Mouse (Mus musculus): ENCODE data around the gene Zfp69.
A peak's percentile ranks its signal among the peaks of the same experiment; 100 is the strongest.

Gene Zfp69

DNA sequence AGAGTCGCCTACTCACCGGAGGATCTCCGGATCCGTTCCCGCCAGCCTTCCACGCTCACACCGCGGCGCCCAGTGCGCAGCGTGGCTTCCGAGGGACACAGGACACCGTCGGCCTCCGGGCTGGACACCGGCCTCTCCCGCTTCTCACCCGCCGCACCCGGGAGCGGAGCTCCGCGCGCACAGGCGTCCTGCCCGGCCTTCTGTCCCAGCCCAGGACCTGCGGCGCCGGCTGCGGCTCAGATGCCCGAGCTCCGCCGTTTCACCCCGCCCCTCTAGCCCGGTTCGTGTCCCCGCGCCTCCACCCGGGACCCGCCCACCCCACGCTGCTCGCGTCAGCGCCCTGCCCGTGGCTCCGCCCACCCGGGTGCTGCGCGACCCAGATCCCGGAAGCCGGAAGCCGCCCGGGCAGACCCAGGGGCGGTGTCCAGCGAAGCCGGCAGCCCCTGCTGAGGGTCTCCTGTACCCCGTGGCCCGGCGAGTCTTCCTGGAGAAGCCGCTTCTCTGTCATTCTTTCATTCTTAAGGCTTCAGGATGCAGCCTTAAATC, at the start of gene Zfp69:
TSS of gene Zfp69 (minus strand) at position 272 of the 546 bp plus-strand sequence.
- peak; percentile 83 to 89 for DNase-seq (ENCODE audit: low spot score in 2 of 2)

DNA sequence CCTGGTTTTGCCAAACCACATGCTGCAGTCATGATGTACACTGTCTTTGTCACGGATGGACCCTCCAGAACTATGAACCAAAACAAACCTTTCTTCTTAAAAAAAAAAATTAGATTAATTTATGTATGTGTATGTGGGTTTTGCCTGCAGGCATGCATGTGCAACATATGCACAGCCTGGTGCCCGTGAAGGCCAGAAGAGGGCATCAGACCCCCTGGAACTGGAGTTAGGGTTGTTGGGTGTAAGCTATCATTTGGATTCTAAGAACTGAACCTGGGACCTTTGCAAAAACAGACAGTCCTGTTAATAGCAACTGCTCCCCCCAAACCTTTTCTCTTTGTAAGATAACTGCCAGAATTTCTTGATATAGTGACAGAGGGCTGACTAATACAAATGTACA, 49.5 kb upstream of the Zfp69 start:
- no peak for DNase-seq (ENCODE audit: low spot score in 2 of 2)

DNA sequence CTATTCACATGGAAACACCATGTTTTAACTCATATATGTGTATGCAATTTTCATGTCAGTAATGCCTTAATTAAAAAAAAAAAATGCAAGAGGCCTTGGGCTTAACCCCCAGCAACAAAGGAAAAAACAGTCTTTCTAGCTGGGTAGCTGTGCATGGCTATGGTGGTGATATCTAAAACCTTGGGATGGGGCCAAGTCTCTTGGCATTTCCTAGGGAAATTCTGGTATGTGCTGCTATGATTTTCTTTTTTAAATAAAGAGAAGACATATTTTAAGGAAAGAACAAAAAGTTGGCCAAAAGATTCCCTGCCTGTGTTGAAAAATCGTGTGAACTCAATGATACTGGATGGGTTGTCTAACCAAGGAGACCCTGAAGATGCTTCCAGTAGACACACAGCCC, 44.4 kb upstream of the Zfp69 start:
- DNase-seq (ENCODE audit: low spot score in 2 of 2) = no peak

DNA sequence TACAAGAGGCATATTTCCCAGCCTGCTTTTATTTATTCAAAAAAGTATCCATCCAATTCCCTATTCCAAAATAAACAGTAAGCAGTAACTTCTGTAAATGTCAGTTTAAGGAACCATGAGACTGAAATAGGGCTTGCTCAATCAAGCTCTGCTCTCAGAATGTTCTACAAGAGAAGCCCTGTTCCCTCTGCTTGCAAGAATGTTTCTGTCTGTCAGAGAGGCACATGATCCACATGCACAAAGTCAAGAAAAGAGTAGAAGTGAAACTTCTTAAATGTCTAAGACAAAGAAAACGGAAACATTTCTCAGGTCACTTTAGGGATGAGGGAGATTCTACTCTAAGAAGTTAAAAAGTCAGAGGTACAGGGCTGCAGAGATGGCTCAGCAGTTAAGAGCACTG, 41.5 kb upstream of the Zfp69 start:
- DNase-seq (ENCODE audit: low spot score in 2 of 2) = no peak

DNA sequence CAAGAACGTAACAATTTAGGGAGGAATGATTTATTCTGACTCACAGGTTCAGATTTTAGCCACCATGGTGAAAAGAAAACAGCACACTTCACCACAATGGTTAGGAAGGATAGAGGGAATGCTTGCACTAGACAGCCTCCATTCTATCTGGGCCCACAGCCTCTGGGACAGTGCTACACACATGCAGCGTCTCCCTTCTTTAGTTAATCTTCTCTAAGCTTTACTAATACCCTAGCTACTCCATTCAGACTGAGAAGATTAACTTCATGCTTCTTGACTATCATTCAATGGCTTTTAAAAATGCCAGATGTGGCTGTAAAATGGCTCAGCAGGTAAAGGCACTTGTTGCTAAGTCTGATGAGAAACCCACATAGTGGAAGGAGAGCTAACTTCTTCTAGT, 40.8 kb upstream of the Zfp69 start:
- no peak for DNase-seq (ENCODE audit: low spot score in 2 of 2)

DNA sequence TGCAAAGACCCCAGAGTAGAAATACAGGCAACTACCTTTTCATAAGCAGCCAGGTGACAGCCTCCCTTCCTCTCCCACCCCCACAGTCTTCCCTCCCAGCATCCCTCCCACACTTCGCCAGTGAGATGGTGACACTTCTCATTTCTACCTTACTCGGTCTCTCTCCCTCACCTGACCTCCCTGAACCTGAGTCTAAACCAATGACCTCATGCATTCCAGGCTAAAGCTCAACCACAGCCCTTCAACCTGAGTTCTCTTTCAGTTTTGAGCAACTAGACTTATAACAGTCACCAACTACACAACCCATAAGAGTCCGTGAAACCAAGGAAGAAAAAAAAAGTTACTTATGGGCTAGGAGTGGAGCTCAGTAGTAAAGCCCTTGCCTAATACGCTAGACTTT, 35.8 kb upstream of the Zfp69 start:
- DNase-seq (ENCODE audit: low spot score in 2 of 2) = no peak

DNA sequence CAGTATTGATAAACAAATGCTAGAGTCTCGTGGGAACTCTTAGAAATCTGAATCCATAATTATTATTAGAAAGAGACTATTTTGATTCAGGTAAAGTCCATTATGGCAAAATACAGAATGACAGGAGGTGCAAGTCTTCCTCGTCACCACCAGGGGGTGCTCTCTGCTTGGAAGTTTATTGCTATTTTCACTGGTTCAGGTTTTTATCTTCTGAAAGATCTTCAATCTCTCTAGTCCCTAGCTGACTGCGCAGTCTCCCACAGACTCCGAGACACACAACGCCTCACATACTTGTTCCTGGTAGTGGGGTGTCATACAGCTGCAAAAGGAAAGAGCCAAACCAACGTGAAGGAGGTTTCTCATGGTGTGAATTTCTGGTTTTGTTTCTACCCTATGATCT, 34.9 kb upstream of the Zfp69 start:
- DNase-seq (ENCODE audit: low spot score in 2 of 2) = peak in 1 of 2 experiments; percentile 20

DNA sequence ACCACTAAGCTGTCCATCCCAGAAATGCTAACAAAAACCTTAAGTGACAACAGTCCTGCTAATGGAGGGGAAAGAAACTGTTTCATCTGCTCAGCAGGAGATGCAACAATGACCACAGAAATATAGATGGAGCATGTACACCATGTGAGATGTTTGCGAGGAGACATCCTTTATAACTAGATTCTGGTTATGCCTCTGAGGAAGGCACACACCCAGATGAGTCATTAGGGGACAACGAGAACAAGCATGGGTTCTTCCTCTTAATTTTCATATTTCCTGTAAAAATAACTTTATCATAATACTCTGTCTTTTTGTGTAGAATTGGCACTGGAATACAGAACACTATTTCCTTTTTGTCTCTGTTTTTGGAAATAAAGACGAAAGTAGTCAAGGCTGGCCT, 26.7 kb upstream of the Zfp69 start:
- DNase-seq (ENCODE audit: low spot score in 2 of 2) = no peak

DNA sequence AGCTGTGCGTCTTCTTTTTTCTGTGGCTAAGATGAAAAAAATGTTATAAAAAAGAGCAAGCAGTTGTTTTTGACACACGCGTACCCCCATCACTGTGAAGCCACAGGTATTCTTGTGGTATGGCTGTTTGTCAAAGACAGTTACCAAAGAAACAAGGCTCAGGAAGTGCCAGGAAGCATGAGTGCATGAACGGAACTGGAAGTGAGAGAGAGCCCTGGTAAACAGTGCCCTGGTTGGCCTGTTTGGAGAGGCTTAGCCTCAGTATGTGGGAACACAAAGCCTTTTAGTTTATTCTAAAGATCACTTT, 23.9 kb upstream of the Zfp69 start:
- no peak for DNase-seq (ENCODE audit: low spot score in 2 of 2)

DNA sequence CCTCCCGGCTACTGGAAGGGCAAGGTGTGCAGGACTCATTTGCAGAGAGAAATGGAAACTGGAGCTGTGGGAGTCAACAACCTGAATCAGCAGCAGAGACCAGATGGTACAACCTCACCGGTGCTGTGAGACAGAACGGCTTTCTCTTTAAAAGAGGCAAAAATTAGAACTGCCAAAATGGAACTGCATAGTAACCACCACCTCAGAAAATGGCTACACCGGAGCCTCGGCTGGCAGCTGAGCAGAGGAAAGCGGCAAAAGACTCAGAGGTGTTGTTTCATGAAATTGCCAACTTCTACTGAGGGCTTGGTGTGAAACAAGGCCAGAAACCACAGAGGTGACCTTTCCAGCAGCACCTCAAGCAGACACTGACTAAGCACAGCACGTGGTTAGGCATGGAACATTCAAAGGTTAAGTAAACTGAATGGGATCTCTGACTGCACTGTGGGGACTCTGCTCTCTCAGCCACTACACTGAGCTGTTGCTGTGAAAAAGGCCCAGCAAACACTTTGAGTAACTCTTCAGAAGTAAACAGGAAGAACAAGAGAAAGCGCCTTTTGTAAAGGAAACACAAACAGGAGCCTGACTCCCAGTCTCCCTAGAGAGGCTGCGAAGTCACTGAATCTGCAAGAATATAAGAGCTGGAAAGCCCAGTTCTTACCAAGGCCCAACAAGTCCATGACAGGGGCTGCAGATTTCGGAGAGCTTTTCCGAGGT, 23.4 kb upstream of the Zfp69 start:
- DNase-seq (ENCODE audit: low spot score in 2 of 2) = no peak

DNA sequence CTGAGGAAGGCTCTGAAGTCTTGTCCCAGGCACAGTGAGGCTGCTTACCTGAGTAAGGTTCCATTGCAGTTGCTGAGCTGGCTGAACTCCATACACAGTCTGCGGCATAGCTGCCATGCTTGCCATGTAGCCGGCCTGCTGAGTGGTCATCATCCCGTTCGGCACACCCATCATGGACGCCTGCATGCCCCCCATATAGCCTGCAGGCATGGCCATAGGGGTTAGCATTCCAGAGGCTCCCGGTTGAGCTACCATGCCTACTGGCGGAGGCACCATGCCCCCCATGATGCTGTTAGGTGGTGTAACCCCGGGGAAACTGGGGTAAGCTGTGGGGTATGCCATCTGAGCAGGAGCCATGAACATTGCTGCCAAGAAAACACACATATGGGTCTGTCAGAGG, 20.3 kb upstream of the Zfp69 start:
- DNase-seq (ENCODE audit: low spot score in 2 of 2) = no peak

DNA sequence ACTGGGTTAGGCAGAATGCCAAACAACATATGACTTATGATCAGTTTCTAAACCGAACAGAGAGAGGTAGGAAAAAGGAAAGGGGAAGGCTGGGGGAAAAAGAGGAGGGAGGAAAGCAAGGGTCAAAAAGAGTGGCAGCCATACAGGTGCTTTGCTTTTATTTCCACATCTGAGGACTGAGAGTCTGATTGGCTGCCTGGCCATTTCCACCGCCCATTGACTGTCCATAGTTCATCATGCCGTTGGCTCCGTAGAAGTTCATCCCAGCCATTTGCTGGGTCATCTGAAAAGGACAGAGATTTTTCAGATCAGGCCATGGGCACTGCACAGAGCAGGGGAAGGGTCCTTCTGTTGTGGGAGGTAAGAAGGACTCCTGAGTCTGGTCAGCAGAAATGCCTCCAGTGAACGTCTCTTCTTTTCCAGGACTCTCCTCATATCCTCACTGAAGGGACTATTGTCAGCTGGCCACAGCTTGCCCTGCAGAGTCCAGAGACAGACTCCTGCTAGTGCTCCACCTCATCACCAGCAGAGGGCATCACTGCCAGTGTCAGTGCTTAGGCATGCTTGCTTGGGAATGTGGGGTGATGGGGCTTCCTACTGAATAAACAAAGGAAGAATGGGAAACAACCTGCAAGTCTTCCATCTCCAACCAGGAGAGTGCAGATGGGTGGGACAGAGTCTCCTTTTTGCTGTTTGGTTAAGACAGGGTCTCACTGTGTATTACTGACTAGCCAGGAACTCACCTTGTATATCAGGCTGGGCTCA, 18.1 kb upstream of the Zfp69 start:
- no peak for DNase-seq (ENCODE audit: low spot score in 2 of 2)

DNA sequence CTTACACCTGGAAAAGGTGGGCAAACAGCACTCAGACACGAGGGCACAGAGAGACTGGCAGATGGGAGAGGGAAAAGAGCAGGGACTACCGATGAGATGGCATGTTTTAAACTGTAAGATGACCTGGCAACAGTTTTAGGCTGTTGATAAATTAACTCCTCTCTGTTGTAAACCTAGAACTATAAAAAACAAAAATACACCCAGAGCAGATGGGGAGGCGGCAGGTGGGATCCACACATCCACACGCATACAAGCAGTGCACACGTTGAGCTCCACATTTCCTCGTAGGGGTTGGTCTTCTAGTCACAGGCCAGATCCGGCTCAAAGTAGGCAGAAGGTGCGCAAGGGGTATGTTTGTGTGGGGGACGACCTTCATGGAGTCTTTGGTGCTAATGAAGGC, 17.0 kb upstream of the Zfp69 start:
- no peak for DNase-seq (ENCODE audit: low spot score in 2 of 2)

DNA sequence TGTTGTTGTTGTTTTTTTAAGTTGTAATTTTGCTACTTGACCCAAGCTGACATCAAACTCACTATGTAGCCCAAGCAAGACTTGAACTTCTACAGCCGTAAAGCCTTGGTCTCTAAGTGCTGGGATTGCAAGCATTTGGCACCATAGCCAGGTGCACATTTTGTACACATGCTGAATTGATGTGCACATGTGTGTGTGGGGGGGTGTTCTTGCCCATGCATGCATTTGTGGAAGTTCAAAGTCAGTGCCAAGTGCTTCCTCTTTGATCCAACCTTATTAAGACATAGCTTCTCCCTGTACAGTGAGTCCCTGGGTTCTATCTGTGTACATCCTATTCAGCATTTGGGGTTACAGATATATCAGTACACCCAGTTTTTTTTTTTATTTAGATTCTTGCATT, 4.1 kb upstream of the Zfp69 start:
- DNase-seq (ENCODE audit: low spot score in 2 of 2) = no peak

DNA sequence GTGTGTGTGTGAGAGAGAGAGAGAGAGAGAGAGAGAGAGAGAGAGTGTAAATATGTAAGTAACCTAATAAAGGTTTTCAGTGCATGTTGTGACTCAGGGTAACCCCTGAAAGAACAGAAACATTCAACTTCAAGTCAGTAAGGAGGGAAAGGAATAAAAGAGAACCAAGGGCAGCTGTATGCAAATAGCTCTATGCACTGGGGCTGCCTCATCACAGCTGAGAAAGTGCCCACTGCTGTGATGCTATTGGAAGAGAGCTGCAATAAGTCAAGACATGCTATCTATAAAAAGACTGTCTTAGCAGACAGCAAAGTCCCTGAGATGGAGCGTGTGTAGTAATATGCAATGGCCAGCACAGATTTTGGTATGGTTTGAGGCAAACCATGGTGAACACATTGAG, 2.2 kb upstream of the Zfp69 start:
- DNase-seq (ENCODE audit: low spot score in 2 of 2) = no peak

DNA sequence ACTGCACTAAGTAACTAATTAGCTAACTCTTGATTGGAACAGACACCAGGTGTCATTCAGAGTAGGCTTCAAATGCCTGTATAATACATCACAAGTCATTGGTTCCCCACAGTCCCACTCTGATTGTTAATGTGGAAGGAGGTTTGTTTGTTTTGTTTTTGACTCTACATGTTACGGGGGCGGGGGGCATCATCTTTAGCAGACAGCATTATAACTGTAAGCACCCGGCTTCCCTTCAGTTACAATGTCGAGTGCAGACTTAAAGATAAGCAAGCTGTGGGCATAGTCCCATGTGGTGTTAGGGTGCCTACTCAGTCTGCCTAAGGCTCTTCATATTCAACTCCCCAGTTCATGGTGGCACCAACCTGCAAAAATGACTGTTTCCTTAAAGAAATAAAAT, 1.5 kb upstream of the Zfp69 start:
- DNase-seq (ENCODE audit: low spot score in 2 of 2) = no peak

DNA sequence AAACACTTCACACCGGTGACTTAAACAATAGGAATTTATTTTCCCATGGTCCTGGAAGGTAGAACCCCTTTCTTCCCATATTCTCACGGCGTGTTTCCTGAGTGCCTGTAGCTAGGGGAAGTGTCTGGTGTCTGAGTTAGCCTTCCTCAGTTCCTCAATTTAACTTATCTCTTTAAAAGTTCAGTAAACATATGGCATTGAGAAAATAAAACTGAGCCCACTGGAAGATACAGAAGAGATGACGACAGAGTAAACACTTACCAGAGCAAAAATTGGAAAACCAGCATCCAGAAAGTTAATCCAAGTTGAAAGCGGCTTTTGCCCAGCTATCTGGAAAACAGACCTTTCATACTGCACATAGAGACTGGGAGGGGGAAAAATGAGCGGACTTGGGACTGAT, 664 bp upstream of the Zfp69 start:
- no peak for DNase-seq (ENCODE audit: low spot score in 2 of 2)

DNA sequence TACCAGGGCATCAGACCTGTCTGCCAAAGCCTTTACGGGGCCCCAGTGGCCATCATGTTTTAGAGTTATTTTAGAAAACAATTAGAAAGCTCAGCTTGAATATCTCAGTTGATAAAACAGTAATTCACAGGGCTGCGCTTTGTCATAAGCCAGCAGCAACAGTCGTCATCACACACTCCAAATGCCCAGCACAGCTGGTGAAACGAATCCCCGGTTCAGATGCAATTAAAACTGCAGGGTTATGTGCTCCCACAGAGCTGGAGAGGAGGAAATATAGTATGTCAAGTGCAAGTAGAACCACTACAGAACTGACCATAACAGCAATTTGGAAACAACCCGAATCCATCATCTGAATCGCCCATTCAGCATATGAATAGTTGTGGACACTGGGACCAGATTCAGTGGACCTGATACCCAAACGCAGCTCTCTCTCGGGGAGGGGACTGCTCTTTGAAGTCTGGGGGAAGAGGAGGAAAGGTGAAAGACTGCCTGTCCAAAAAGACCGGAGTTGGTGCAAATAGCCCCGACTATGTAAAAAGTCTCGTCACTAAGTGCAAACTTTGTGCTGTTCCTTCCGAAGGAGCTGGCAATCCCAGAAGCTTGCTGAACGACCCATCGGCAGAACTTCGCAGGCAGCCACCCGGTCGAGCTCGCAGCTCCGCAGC, 604 bp downstream of the Zfp69 start:
- no peak for DNase-seq (ENCODE audit: low spot score in 2 of 2)

DNA sequence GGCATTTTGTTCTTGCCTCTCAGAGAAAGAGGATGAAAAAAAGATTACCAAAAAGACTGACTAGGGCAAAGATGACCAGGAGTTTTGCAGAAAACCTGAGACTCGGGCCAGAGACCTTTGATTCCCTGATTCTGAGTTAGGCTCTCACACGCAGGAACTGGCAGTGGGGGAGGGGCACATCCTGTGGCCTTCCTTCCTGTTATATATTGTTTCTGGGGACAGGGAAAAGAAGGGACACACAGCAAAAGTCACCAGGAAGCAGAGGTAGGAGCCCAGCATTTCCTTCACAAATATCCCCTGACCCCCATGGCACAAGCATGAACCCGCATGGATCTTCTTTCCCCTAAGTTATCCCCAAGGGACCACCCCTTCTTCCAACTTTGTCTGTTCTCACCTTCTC, 2.6 kb downstream of the Zfp69 start:
- no peak for DNase-seq (ENCODE audit: low spot score in 2 of 2)

DNA sequence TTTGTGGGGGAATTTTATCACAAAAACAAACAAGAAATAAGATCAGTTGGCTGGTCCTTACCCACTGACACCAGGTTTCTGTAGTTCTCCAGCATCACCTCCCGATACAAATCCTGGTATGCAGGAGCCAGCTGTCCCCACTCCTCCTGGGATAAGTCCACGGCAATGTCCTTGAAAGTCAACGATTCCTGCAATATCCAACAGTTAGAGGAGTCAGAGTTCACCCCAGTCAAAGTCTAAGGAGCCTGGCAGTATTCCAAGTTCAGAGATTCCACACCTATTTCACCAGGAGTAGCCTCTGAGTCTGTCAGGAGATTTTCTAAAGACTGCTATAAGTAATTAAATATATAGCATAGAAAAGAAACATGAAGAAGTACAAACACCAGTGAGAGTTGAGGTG, 16.5 kb downstream of the Zfp69 start:
- no peak for DNase-seq (ENCODE audit: low spot score in 2 of 2)

DNA sequence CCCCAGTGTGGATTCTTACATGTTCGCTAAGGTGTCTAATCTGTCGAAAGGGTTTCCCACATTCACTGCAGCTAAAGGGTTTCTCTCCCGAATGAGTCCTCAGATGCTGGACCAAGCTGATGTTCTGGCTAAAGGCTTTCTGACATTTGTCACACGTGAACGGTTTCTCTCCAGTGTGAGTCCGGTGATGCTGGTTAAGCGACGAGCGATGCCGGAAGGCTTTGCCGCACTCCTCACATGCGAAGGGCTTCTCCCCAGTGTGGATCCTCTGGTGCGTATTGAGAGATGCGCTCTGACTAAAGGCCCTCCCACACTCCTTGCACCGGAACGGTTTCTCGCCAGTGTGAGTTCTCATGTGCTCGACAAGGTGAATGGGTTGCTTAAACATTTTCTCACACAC, 20.8 kb downstream of the Zfp69 start:
- no peak for DNase-seq (ENCODE audit: low spot score in 2 of 2)

DNA sequence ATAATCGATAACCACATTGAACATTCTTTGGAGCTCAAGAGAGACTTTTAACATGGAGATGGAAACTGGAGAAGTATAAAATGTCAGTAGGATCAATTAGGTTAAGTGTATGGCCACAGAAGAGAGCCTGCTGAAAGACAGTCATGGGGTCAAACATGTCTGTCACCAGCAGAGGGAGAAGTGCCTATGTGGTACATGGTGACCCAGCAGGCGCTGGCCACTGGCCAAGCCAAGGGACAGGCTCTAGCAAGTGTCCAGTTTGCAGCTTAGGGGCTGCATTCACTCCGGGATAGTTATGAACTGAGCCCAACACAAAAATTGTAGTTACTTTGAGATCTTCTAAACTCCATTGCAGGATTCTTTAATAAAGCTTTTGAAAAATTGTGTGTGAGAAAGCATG, 22.8 kb downstream of the Zfp69 start:
- no peak for DNase-seq (ENCODE audit: low spot score in 2 of 2)

DNA sequence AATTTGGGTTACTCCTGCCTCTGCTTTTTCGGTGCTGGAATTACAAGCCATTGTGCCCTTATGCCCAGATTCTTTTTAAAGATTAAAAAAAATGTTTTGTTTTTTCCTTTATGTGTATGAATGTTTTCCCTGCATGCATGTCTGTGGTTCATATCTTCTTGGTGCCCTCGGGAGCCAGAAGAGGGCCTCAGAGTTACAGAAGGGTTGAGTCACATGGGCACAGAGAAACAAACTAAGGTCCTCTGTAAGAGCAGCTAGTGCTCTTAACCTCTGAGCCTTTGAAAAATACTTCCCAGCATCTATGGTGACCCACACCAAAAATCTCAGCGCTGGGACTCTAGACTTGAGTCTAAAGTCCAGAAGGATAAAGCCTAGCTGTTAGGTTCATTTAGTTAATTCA, 26.1 kb downstream of the Zfp69 start:
- peak in 1 of 2 experiments; percentile 21 for DNase-seq (ENCODE audit: low spot score in 2 of 2)

All from urinary bladder, postnatal 36 days (tissue).